Mouse (Mus musculus): ENCODE results near the gene Phpt1. TPM values are rescaled to one million over a fixed set of nuclear protein-coding genes. Genes with fewer than 3 reads are reported as not detected.

Phpt1 gene
- polyA plus RNA-seq, 1 experiment from 2014 or later, result 206 TPM

DNA sequence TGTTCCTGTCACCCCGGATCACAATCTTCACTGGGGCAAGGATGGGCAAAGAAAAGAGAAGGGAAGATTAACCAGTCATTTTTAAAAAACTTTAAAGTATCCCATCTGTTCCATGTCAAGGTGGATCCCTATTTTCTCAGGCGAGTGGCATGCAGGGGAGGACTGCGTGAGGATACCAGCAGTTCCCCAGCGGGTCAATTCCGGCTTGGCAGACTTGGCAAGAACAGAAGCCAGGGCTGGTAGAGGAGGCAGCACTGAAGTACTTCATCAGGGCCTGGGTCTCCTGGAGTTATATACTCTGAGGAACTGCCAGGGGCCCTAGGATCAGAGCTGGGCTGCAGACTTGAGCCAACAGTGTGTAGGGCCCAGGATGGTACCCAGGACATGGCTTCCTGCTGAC is 27.5 kb upstream of the Phpt1 start:
- 94% methylated on average over 5 of the region's 5 CpGs for whole genome bisulfite sequencing

DNA sequence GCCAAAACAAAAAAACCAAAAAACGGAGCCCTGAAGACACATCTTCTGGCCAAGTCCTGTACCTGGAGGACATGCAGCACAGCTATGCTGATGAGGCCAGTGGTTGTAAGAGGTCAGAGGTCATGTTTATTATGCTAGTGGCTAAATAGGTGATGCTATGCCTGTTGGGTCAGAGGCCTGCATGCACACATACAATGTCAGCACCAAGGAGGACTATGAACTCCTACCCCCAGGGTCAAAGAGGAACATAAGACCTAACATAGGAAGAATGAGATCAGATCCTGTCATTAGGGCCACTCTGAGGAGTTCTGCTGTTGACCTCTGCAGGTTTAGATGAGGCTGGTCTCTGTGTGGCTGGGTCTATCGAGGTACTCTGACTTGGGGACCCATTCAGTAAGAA is 25.0 kb upstream of the Phpt1 start:
- Histone ChIP-seq H3K9me3 (ENCODE audit: low read length) (no peaks in the 10 kb centered on the region), H3K4me3 (ENCODE audit: low read length) (no peak overlapping the region), H3K27me3 (ENCODE audit: insufficient read depth, low read length) (no peaks in the 10 kb centered on the region), H3K9ac (replicated peaks; ENCODE audit: low read length) (no peak overlapping the region), H3K4me2 (replicated peaks; ENCODE audit: low read depth, low read length) (no peak overlapping the region), H3K36me3 (ENCODE audit: insufficient read depth, low read length) (peaks cover 73% of the 10 kb centered on the region), H3K27ac (ENCODE audit: low read length) (no peak overlapping the region), H3K4me1 (ENCODE audit: insufficient read depth, low read length) (no peaks in the 10 kb centered on the region)
- 91% methylated on average over 2 of the region's 2 CpGs for WGBS
- ATAC-seq (ENCODE audit: low FRiP score, low TSS enrichment), result no peak

More for the DNA sequence above, 27.5 kb upstream of the Phpt1 start:
- H3K4me3 ChIP-seq (ENCODE audit: low read length), result no peak overlapping the region
- ATAC-seq (ENCODE audit: low FRiP score, low TSS enrichment), result no peak
- H3K4me2 ChIP-seq (replicated peaks; ENCODE audit: low read depth, low read length), result no peak overlapping the region
- H3K36me3 ChIP-seq (ENCODE audit: insufficient read depth, low read length), result peaks cover 49% of the 10 kb centered on the region
- no peaks in the 10 kb centered on the region for H3K9me3 ChIP-seq (ENCODE audit: low read length)
- no peaks in the 10 kb centered on the region for H3K27me3 ChIP-seq (ENCODE audit: insufficient read depth, low read length)
- H3K4me1 ChIP-seq (ENCODE audit: insufficient read depth, low read length), result peaks cover 13% of the 10 kb centered on the region
- H3K27ac ChIP-seq (ENCODE audit: low read length), result no peak overlapping the region
- H3K9ac ChIP-seq (replicated peaks; ENCODE audit: low read length), result no peak overlapping the region

DNA sequence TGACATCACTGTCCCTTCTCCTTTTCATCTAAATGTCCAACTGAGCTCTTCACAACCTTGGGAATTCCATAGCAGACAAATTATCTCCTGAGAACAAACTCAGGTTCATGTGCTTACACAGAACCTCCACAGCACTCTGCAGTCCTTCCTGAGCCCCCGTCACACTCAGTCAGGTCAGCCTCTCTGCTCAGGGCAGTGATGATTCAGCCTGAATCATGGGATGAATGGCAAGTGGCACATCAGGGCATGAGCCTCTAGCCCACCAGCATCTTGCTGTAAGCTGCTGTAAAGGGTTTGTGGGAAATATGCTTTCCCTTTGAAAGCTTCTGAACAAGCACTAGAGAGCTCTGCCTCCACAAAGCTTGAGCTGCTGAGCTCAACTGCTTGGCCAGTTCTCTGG is 23.7 kb upstream of the Phpt1 start:
- Histone ChIP-seq H3K4me1 (ENCODE audit: insufficient read depth, low read length) (no peaks in the 10 kb centered on the region), H3K36me3 (ENCODE audit: insufficient read depth, low read length) (peaks cover 74% of the 10 kb centered on the region), H3K9me3 (ENCODE audit: low read length) (no peaks in the 10 kb centered on the region), H3K9ac (replicated peaks; ENCODE audit: low read length) (no peak overlapping the region), H3K4me2 (replicated peaks; ENCODE audit: low read depth, low read length) (no peak overlapping the region), H3K27me3 (ENCODE audit: insufficient read depth, low read length) (no peaks in the 10 kb centered on the region), H3K27ac (ENCODE audit: low read length) (no peak overlapping the region), H3K4me3 (ENCODE audit: low read length) (no peak overlapping the region)
- WGBS, result 95% methylated on average over 1 of the region's 1 CpGs
- ATAC-seq (ENCODE audit: low FRiP score, low TSS enrichment), result no peak

DNA sequence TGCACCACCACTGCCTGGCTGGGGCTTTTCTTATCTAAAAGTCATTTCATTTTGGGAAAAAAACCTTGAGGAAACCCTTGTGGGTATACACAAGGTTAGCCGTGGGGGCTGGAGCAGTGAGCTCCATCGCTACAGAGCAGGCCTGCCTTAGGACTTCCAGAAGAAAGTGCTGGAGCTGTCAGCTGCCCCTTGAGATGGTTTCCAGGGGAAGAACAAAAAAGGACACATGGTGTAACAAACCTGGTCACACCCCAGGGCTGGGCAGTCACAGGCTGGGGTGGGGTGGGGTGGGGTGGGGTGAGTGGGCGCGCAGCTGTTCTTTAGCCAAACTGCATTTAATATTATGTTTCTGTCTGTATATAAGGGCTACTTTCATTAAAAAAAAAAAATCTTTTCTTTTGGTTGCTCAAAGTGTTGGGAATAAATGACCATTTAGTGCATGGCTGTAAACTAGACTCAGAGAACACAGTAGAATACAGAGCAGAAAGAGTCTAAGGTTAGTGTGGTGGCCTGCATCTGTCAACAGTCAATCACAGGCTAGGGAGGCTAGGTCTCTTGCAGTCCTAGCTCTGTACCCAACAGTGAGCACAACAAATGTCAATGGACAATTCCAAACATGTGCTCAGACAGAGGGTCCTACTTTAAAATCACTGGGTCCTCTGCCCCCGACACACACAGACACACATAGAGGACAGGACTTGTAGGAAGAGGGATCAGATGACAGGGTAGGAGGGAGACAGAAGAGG is 21.9 kb upstream of the Phpt1 start:
- no peaks in the 10 kb centered on the region for H3K9me3 ChIP-seq (ENCODE audit: low read length)
- H3K4me1 ChIP-seq (ENCODE audit: insufficient read depth, low read length), result no peaks in the 10 kb centered on the region
- no peak overlapping the region for H3K4me2 ChIP-seq (replicated peaks; ENCODE audit: low read depth, low read length)
- no peak overlapping the region for H3K27ac ChIP-seq (ENCODE audit: low read length)
- H3K4me3 ChIP-seq (ENCODE audit: low read length), result no peak overlapping the region
- WGBS, result 94% methylated on average over 5 of the region's 5 CpGs
- H3K36me3 ChIP-seq (ENCODE audit: insufficient read depth, low read length), result peaks cover 89% of the 10 kb centered on the region
- ATAC-seq (ENCODE audit: low FRiP score, low TSS enrichment), result no peak
- H3K27me3 ChIP-seq (ENCODE audit: insufficient read depth, low read length), result no peaks in the 10 kb centered on the region
- no peak overlapping the region for H3K9ac ChIP-seq (replicated peaks; ENCODE audit: low read length)

DNA sequence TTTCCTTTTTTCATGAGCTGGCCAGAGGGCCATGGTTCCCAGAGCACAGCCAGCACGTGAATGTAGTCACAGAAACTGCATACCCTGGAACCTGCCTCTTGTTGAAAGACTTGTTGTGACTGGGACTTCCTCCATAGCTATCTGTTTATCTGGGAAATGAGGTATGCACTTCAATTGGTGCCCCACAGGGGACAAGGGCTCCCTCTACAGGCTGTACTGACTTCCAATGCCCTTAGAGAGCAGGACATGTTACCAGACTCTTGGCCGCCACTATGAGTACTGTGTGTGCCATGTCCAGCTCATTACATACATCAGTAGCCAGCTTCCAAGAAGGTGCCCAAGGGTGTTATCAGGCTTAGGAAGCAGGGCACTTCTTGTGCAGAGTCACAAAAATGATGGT is 16.8 kb upstream of the Phpt1 start:
- 74% methylated on average over 2 of the region's 2 CpGs for WGBS
- H3K9me3 ChIP-seq (ENCODE audit: low read length), result no peaks in the 10 kb centered on the region
- H3K27me3 ChIP-seq (ENCODE audit: insufficient read depth, low read length), result no peaks in the 10 kb centered on the region
- no peak overlapping the region for H3K27ac ChIP-seq (ENCODE audit: low read length)
- no peak overlapping the region for H3K9ac ChIP-seq (replicated peaks; ENCODE audit: low read length)
- H3K36me3 ChIP-seq (ENCODE audit: insufficient read depth, low read length), result peaks cover 81% of the 10 kb centered on the region
- ATAC-seq (ENCODE audit: low FRiP score, low TSS enrichment), result no peak
- H3K4me3 ChIP-seq (ENCODE audit: low read length), result no peak overlapping the region
- no peak overlapping the region for H3K4me2 ChIP-seq (replicated peaks; ENCODE audit: low read depth, low read length)
- no peaks in the 10 kb centered on the region for H3K4me1 ChIP-seq (ENCODE audit: insufficient read depth, low read length)

DNA sequence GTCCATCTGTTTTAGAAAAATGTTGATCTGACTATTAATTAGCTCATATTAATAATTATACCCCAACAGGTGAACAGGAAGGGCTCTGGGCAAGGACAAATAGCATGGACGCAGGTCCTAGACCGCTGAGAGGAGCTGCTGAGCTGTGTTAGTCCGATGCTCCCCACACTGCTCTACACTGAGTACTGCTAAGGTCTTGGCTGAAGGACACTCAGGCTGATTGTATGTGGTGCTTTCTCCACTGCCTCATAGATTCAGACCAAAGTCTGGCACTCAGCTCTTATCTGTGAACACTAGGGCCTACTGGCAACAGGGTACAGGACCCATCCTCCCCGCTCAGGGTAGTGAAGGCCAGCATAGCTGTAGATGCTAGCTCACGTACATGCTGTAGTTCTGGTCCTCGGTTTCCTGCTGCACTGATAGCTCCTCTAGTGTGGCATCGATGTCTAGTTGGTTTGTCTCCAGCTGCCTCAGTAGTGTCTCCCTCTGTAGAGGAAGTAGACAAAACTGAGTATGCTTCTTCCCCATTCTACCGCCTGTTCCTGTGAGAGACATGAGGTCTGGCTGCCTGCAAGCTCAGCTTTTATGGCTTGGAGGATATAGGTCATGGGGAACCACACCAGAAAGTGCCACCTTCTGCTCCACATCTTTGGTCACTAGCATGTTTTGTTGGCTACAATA is 13.3 kb upstream of the Phpt1 start:
- Histone ChIP-seq H3K27ac (ENCODE audit: low read length) (no peak overlapping the region), H3K9me3 (ENCODE audit: low read length) (no peaks in the 10 kb centered on the region), H3K4me3 (ENCODE audit: low read length) (no peak overlapping the region), H3K4me1 (ENCODE audit: insufficient read depth, low read length) (no peaks in the 10 kb centered on the region), H3K27me3 (ENCODE audit: insufficient read depth, low read length) (no peaks in the 10 kb centered on the region), H3K36me3 (ENCODE audit: insufficient read depth, low read length) (peaks cover 79% of the 10 kb centered on the region), H3K9ac (replicated peaks; ENCODE audit: low read length) (no peak overlapping the region), H3K4me2 (replicated peaks; ENCODE audit: low read depth, low read length) (no peak overlapping the region)
- no peak for ATAC-seq (ENCODE audit: low FRiP score, low TSS enrichment)
- WGBS, result 94% methylated on average over 8 of the region's 8 CpGs

DNA sequence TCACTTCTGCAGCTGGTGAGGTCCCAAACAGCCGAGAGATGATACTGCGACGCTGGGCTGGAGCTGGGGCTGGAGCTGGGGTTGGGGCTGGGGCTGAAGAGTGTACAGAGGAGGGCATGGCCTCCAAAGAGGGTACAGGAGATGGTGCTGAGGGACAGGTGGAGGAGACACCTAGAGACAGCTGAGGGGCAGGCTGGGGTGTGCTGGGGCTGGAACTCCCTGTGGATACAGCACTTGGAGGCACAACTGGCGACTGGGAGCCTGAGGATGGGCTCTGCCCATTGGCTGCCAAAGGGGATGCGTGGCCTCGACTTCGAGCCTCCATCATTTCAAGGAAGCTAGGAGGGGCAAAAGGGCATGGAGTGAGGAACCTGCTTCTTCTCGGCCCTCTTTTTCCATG is 12.3 kb upstream of the Phpt1 start:
- H3K27me3 ChIP-seq (ENCODE audit: insufficient read depth, low read length), result no peaks in the 10 kb centered on the region
- 89% methylated on average over 8 of the region's 8 CpGs for WGBS
- H3K4me3 ChIP-seq (ENCODE audit: low read length), result no peak overlapping the region
- no peaks in the 10 kb centered on the region for H3K9me3 ChIP-seq (ENCODE audit: low read length)
- H3K4me1 ChIP-seq (ENCODE audit: insufficient read depth, low read length), result peaks cover 6% of the 10 kb centered on the region; the same call in 1 of the 2 replicates
- H3K36me3 ChIP-seq (ENCODE audit: insufficient read depth, low read length), result peaks cover 71% of the 10 kb centered on the region
- H3K27ac ChIP-seq (ENCODE audit: low read length), result no peak overlapping the region
- no peak overlapping the region for H3K4me2 ChIP-seq (replicated peaks; ENCODE audit: low read depth, low read length)
- H3K9ac ChIP-seq (replicated peaks; ENCODE audit: low read length), result no peak overlapping the region
- no peak for ATAC-seq (ENCODE audit: low FRiP score, low TSS enrichment)

DNA sequence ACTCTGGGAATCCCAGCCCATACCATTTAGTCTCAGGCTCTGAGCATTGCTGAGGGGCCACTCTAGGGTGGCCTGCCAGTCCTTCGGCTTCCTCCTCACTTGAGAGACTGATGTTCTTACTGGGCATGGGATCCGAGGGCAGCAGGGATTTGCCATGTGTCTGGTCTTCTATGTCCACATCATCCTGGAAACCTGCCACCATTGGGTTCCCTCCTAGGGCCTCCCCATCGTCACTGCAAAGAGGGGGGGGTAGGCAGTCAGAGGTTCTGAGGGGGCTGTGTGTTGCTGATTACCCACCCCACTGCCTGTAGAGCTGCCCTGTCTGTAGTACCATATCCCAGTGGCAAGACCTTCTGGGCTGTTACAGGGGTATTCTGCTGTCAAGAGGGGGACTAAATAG is 10.6 kb upstream of the Phpt1 start:
- H3K4me1 ChIP-seq (ENCODE audit: insufficient read depth, low read length), result peaks cover 17% of the 10 kb centered on the region
- H3K36me3 ChIP-seq (ENCODE audit: insufficient read depth, low read length), result peaks cover 56% of the 10 kb centered on the region
- no peak overlapping the region for H3K27ac ChIP-seq (ENCODE audit: low read length)
- H3K9ac ChIP-seq (replicated peaks; ENCODE audit: low read length), result no peak overlapping the region
- peaks cover 6% of the 10 kb centered on the region for H3K27me3 ChIP-seq (ENCODE audit: insufficient read depth, low read length)
- WGBS, result 78% methylated on average over 3 of the region's 3 CpGs
- no peak overlapping the region for H3K4me3 ChIP-seq (ENCODE audit: low read length)
- ATAC-seq (ENCODE audit: low FRiP score, low TSS enrichment), result no peak
- H3K4me2 ChIP-seq (replicated peaks; ENCODE audit: low read depth, low read length), result no peak overlapping the region
- H3K9me3 ChIP-seq (ENCODE audit: low read length), result no peaks in the 10 kb centered on the region

DNA sequence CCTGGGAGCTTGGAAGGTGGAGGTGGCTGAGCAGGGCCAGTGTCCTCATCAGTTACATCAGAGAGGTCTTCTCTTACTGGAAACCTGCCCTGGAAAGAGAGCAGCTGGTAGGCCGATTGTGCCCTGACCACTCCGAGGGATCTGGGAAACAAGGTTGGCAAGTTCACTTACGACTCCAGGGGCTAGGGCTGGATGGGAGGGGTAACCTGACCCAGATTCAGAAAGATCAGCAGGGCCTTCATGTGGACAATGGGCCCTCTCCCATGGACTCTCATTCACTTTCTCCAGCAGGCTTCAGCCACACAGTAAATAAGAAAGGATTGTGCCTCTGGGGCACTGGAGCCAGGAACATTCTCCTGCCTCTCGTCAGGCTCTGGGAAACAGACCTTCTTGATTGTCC is 9.8 kb upstream of the Phpt1 start:
- WGBS, result 88% methylated on average over 4 of the region's 4 CpGs
- H3K36me3 ChIP-seq (ENCODE audit: insufficient read depth, low read length), result peaks cover 49% of the 10 kb centered on the region

DNA sequence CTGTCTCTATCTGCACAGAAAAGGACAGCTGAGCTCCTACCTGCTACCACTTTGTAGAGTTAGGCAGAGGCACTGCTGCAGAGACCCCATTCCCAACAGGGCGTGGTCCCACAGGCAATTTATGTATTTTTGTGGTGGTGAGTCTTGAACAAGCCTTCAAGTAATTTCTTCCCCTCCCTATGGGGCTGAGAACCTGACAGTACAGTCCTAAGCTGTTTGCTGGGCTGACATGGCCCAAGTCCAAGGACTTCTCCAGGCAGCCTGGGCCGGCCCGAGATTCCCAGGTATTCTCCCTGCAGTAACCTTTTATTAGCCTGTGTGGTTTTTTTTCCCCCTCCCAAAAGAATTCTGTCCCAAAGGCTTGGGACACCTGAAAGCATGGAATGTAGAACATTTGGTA is 9.1 kb upstream of the Phpt1 start:
- H3K27ac ChIP-seq (ENCODE audit: low read length), result no peak overlapping the region
- WGBS, result 88% methylated on average over 3 of the region's 3 CpGs
- peaks cover 48% of the 10 kb centered on the region for H3K36me3 ChIP-seq (ENCODE audit: insufficient read depth, low read length)

More for the DNA sequence above, 9.8 kb upstream of the Phpt1 start:
- H3K27ac ChIP-seq (ENCODE audit: low read length), result no peak overlapping the region
- H3K4me3 ChIP-seq (ENCODE audit: low read length), result no peak overlapping the region
- H3K9ac ChIP-seq (replicated peaks; ENCODE audit: low read length), result no peak overlapping the region
- H3K27me3 ChIP-seq (ENCODE audit: insufficient read depth, low read length), result peaks cover 14% of the 10 kb centered on the region
- no peak overlapping the region for H3K4me2 ChIP-seq (replicated peaks; ENCODE audit: low read depth, low read length)
- peaks cover 19% of the 10 kb centered on the region for H3K4me1 ChIP-seq (ENCODE audit: insufficient read depth, low read length)
- H3K9me3 ChIP-seq (ENCODE audit: low read length), result no peaks in the 10 kb centered on the region
- ATAC-seq (ENCODE audit: low FRiP score, low TSS enrichment), result no peak

More for the DNA sequence above, 9.1 kb upstream of the Phpt1 start:
- Histone ChIP-seq H3K4me1 (ENCODE audit: insufficient read depth, low read length) (peaks cover 26% of the 10 kb centered on the region), H3K4me2 (replicated peaks; ENCODE audit: low read depth, low read length) (no peak overlapping the region), H3K4me3 (ENCODE audit: low read length) (no peak overlapping the region), H3K9me3 (ENCODE audit: low read length) (no peaks in the 10 kb centered on the region), H3K9ac (replicated peaks; ENCODE audit: low read length) (no peak overlapping the region), H3K27me3 (ENCODE audit: insufficient read depth, low read length) (peaks cover 21% of the 10 kb centered on the region)
- no peak for ATAC-seq (ENCODE audit: low FRiP score, low TSS enrichment)
